Mouse (Mus musculus) myocyte (in vitro differentiated cells): ENCODE results near the gene Scn4a.

Source experiments
- POLR2A ChIP-seq: IDR thresholded peaks from one replicate; pipeline ENCODE4 v1.6.1; 2011; ENCODE audit warnings: low read depth, mild to moderate bottlenecking, control low read depth, moderate library complexity; ENCODE audit not compliant: insufficient read length
- REST ChIP-seq: IDR thresholded peaks from one replicate; pipeline ENCODE4 v1.6.1; 2011; ENCODE audit warnings: mild to moderate bottlenecking, control low read depth, moderate library complexity; ENCODE audit not compliant: insufficient read depth, insufficient read length

DNA sequence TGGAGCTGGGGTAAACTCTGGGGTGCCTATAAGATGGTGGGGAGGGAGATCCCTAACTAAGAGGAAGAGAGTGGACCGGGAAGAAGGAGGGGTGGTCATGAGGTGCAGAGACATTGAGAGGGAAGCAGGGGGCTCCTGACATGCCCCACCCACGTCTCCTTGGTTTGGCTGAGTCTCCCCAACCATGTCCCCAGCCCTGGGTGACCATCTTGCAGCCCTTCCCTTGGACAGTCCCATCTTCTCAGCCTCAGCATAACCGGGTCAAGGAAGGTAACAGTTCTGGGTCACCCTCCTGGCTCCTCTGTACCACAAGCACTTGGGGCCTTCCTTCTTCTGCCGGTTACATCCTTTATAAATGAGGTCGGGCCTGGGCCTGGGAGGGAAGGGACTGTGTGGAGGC lies 21.9 kb upstream of the Scn4a start:
- TF ChIP-seq REST (no peak), POLR2A (no peak)
